Mouse (Mus musculus) stomach, postnatal 0 days (tissue): ENCODE data around the gene Wasl.

Experiments
- CTCF ChIP-seq: IDR thresholded peaks from 2 replicates; pipeline ENCODE4 v1.5.1; 2016; ENCODE audit warnings: antibody characterized with exemption, low read depth, mild to moderate bottlenecking, moderate library complexity
- EP300 ChIP-seq: optimal IDR thresholded peaks from 2 replicates; pipeline ENCODE3; 2016; ENCODE audit warnings: antibody characterized with exemption

GRCm38 (mm10) chr6:24610358-24610757, 54.5 kb downstream of the Wasl start:
- TF ChIP-seq CTCF (no peak), EP300 (no peak)
